Mouse (Mus musculus) spleen, adult 2 months (tissue): ENCODE results near the gene Mknk1.

Experiments
- CTCF ChIP-seq: fragments of 200-500 bp; IDR thresholded peaks from 2 replicates; pipeline ENCODE4 v1.5.1; 2011; ENCODE audit warnings: mild to moderate bottlenecking, inconsistent platforms; ENCODE audit not compliant: insufficient read depth, insufficient read length, insufficient replicate concordance; ENCODE audit errors: extremely low read depth
- POLR2A ChIP-seq: fragments of 200-500 bp; IDR thresholded peaks from 2 replicates; pipeline ENCODE4 v1.6.1; 2011; ENCODE audit warnings: low read depth, low read length, inconsistent platforms

GRCm38 (mm10) chr4:115840842-115841241, 1.8 kb downstream of the Mknk1 start:
- TF ChIP-seq POLR2A (no peak), CTCF (no peak)
